Mouse (Mus musculus): ENCODE data around the gene Pbx1.

DNA sequence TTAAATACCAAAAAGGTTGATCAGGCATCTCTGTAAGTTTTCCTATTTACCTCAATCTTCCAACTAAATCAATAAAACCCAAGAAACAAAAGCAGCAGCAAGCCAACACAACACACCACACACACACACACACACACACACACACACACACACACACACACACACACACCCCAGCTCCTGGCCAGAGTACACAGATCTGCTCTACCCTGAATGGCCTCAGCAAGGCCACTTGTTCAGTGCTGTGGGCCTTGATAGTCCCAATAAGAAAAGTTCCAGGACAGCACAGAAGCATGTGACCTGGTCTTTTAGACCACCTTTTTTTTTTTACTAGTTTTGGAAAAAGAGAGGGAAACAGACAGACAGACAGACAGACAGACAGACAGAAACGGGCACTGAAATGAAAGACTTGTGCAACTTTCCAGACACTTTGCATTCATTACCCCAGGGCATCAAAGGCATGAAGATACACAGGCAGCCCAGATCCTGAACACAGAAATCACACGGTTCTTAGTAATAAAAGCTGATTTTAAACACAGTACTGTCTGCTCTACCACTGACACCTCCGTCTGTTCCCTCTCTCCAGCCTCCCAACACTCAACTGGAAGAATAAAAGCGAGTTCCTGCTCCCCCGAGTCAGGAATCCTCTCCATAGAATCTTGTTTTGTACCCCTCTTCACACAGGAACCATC lies 6.9 kb downstream of the Pbx1 start:
- no peak for TF ChIP-seq MAFK (IDR thresholded peaks at IDR 0.05; ENCODE audit: borderline replicate concordance, low read depth, low read length)
- TF ChIP-seq MAX (IDR thresholded peaks at IDR 0.05; ENCODE audit: low read length), result no peak
- TF ChIP-seq POLR2A (IDR thresholded peaks at IDR 0.05; ENCODE audit: control insufficient read depth in 1 of 2, insufficient read depth in 1 of 2, low read depth in 1 of 2, low read length in 2 of 2, poor library complexity in 1 of 2), result no peak
- no peak for TF ChIP-seq CTCF (IDR thresholded peaks at IDR 0.05 in 2 of 3, conservative IDR thresholded peaks at IDR 0.05 in 1 of 3; ENCODE audit: control insufficient read depth in 1 of 3, insufficient read depth in 1 of 3, low read depth in 2 of 3, low read length in 3 of 3, poor library complexity in 1 of 3, severe bottlenecking in 1 of 3)
- TF ChIP-seq CHD1 (IDR thresholded peaks at IDR 0.05; ENCODE audit: low read depth, low read length), result no peak
- no peak for TF ChIP-seq SIN3A (IDR thresholded peaks at IDR 0.05; ENCODE audit: low read length)
- no peak for TF ChIP-seq NELFE (IDR thresholded peaks at IDR 0.05; ENCODE audit: low read depth, low read length)
- TF ChIP-seq ZMIZ1 (IDR thresholded peaks at IDR 0.05; ENCODE audit: low read depth, low read length), result no peak
- no peak for TF ChIP-seq TAL1 (IDR thresholded peaks at IDR 0.05; ENCODE audit: low read length)
- TF ChIP-seq EP300 (IDR thresholded peaks at IDR 0.05; ENCODE audit: low read depth in 1 of 2, low read length in 2 of 2), result no peak
- no peak for TF ChIP-seq MXI1 (IDR thresholded peaks at IDR 0.05; ENCODE audit: low read depth, low read length)
- TF ChIP-seq UBTF (IDR thresholded peaks at IDR 0.05; ENCODE audit: borderline replicate concordance, insufficient read depth, low read depth, low read length), result no peak

Measured in MEL (cell line).